Mouse (Mus musculus): ENCODE measurements around the gene Cstf3. TPM values are rescaled to one million over a fixed set of nuclear protein-coding genes. Genes with fewer than 3 reads are reported as not detected.

Gene Cstf3
- polyA plus RNA-seq, 1 experiment from 2014 or later = 65.7 TPM

DNA sequence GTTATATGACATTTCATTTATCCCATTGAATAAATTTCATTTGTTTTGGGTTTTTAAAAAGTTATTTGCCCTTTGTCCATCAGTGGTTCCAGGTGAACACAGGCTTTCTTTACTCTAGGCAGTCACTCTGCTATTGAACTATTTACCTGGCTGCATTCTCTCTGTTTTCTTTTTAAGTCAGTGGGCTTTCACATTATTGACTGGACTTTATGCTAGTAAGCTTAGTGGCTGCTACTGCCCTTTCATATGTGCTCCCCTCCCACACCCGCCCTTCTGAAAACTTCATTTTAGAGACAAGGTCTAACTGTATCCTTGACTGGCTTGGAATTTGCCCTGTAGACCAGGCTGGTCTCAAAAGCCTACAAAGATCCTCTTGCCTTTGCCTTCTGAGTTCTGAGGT is 15.2 kb downstream of the Cstf3 start:
- 90% methylated on average over 1 of the region's 1 CpGs for WGBS
- no peak overlapping the region for H3K4me3 ChIP-seq
- no peaks in the 10 kb centered on the region for H3K9me3 ChIP-seq
- H3K4me1 ChIP-seq = no peaks in the 10 kb centered on the region
- no peak overlapping the region for H3K27ac ChIP-seq
- no peak overlapping the region for H3K9ac ChIP-seq
- ATAC-seq (ENCODE audit: borderline replicate concordance, extremely low read depth, low FRiP score, low TSS enrichment) = no peak
- peaks cover 4% of the 10 kb centered on the region; the same call in 1 of the 2 replicates for H3K36me3 ChIP-seq
- H3K4me2 ChIP-seq = no peak overlapping the region
- no peaks in the 10 kb centered on the region for H3K27me3 ChIP-seq

DNA sequence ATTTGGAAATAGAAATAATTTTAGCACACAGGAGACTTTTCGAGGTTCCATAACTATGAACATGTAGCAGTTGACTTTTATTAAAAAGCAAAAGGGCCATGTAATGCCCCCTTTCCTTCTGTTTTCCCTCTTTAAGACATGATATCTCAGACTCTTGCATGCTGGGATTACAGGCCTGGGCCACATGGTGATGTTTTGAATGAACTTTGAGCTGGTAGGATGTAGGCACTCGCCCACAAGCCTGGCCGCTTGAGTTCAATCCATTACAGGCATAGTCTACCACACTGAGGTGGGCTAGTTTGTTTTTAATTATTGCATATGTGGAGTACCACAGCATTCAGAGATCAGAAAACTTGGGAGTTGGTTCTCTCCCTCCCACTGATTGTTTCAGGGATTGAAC is 24.5 kb downstream of the Cstf3 start:
- no peak overlapping the region for H3K4me3 ChIP-seq
- H3K27ac ChIP-seq = no peak overlapping the region
- no peak for ATAC-seq (ENCODE audit: borderline replicate concordance, extremely low read depth, low FRiP score, low TSS enrichment)
- H3K9ac ChIP-seq = no peak overlapping the region
- H3K9me3 ChIP-seq = no peaks in the 10 kb centered on the region
- WGBS = 96% methylated on average over 3 of the region's 3 CpGs
- H3K36me3 ChIP-seq = 0 out of 2 replicates have a peak, but pooled peaks cover 2% of the 10 kb centered on the region
- no peak overlapping the region for H3K4me2 ChIP-seq
- no peaks in the 10 kb centered on the region for H3K27me3 ChIP-seq
- H3K4me1 ChIP-seq = no peaks in the 10 kb centered on the region

DNA sequence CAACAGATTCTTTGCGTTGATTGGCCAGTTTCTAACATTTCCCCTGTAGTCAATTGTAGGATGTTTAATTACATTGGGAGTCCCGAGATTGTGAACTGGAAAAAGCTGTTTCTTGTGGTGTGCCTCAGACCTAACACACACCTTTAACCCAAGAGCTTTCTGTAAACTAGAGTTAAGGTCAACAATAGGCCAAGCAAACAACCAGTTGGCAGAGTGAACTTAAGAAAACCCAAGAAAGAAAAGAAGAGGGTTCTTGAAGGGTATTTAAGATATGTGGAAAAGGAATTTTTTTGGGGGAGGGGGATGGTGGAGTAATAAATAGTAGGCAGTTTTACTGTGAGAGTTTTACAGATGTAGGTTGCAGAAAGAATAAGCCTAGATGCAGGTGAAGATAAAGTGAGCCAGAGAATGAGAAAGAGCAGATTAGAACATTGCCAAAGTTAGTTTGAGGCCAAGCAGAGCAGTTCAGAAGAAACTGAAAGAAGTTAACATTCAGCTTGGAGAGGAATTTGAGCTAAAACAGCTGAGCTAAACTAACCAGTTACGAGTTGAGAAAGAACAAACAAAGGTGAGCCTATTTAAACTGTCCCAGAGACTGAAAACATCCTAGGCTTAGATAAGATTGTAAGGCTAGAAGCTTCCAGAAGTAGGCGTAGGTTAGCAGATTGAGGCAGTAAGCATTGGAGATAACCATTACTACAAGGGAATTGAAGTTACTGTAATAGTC is 25.8 kb downstream of the Cstf3 start:
- no peak overlapping the region for H3K4me2 ChIP-seq
- 0 out of 2 replicates have a peak, but pooled peaks cover 2% of the 10 kb centered on the region for H3K36me3 ChIP-seq
- 66% methylated on average over 4 of the region's 4 CpGs for WGBS
- no peak overlapping the region for H3K27ac ChIP-seq
- H3K27me3 ChIP-seq = no peaks in the 10 kb centered on the region
- H3K4me3 ChIP-seq = no peak overlapping the region
- no peaks in the 10 kb centered on the region for H3K4me1 ChIP-seq
- no peaks in the 10 kb centered on the region for H3K9me3 ChIP-seq
- no peak overlapping the region for H3K9ac ChIP-seq
- no peak for ATAC-seq (ENCODE audit: borderline replicate concordance, extremely low read depth, low FRiP score, low TSS enrichment)

DNA sequence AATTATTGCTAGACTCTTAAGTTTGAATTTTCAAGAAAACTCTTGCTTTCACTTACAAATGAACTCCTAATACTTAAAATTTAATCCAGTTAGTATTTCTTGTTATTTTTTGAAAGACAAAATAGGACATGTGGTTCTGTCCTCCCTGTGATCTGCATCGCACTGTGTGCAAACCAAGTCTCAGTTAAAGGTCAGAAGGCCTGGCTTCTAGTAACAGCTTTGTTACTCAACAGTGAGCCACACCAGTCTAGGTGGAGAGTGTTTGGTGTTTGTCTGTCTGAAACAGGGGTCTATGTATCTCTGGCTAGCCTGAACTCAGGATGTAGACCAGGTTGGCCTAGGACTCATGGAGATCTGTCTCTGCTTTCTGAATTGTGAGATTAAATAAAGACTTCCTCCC is 68.3 kb downstream of the Cstf3 start:
- no peak overlapping the region for H3K4me3 ChIP-seq
- no peaks in the 10 kb centered on the region for H3K9me3 ChIP-seq
- ATAC-seq (ENCODE audit: borderline replicate concordance, extremely low read depth, low FRiP score, low TSS enrichment) = no peak
- no peaks in the 10 kb centered on the region for H3K27me3 ChIP-seq
- no peak overlapping the region for H3K27ac ChIP-seq
- no peaks in the 10 kb centered on the region for H3K4me1 ChIP-seq
- no peak overlapping the region for H3K9ac ChIP-seq
- no peak overlapping the region for H3K4me2 ChIP-seq
- WGBS = 87% methylated on average over 1 of the region's 1 CpGs
- peaks cover 55% of the 10 kb centered on the region for H3K36me3 ChIP-seq

DNA sequence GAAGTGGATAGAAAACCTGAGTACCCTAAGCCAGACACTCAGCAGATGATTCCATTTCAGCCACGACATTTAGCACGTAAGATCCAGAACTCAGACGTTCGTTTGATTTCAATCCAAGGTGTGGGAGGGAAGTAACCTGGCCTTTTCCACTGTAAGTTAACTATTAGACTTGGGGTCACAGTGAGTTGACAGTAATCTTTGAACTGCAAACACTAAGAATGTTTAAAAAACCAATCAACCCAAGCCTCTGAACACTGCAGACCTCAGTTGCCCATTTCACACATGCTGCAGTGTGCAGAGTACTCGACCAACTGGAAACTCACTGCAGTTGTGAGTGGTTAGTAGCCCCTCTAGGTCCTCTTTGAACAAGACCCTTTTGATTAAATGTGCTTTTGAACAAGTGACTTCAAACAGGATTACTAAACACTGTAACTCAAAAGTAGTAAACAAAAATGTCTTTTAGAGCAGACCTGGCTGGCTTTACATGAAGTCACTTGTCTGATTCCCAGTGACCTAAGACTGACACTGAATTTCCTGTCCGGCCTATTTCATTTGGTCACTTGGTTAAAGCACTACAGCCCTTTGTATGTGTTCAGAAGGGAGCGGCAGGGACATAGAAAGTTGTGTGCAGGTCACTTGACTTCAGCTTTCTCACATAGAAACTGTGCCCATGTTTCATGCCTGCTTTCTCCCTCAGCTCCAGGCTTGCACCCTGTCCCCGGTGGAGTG is 73.2 kb downstream of the Cstf3 start:
- Histone ChIP-seq H3K9ac (no peak overlapping the region), H3K36me3 (peaks cover 54% of the 10 kb centered on the region), H3K4me1 (no peaks in the 10 kb centered on the region), H3K4me3 (no peak overlapping the region), H3K4me2 (no peak overlapping the region), H3K27me3 (no peaks in the 10 kb centered on the region), H3K9me3 (no peaks in the 10 kb centered on the region), H3K27ac (no peak overlapping the region)
- 64% methylated on average over 8 of the region's 8 CpGs for WGBS
- no peak for ATAC-seq (ENCODE audit: borderline replicate concordance, extremely low read depth, low FRiP score, low TSS enrichment)

DNA sequence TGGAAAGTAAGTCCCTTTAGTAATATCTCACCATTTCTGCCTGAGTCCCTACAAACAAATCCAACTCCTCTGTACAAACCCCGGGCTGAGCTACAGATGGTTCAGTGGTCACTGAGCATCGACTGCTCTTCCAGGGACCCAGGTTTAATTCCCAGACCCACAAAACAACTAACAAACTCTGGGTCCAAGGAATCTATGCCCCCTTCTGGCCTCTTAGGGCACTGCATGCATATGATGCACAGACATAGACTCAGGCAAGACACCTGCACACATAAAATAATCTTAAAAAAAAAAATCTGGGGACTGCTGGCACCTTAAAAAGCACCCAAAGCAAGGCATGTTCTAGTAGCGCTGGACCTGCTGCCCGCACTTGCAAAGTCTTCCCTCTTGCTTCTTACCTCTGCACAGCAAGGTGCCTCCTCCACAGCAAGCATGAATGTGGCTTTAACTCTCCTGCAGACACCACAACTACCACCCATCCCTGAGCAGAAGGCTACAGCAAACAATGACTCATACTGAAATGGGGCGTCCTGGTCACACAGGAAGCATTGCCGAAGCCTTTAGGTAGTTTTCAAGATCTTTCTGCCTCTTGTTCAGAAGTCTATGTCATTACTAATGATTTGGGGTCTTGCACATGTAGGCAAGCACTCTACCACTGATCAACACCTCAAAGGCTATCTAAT is 78.9 kb downstream of the Cstf3 start:
- no peaks in the 10 kb centered on the region for H3K9me3 ChIP-seq
- H3K27me3 ChIP-seq = no peaks in the 10 kb centered on the region
- H3K9ac ChIP-seq = no peak overlapping the region
- ATAC-seq (ENCODE audit: borderline replicate concordance, extremely low read depth, low FRiP score, low TSS enrichment) = no peak
- peaks cover 25% of the 10 kb centered on the region for H3K36me3 ChIP-seq
- H3K4me1 ChIP-seq = no peaks in the 10 kb centered on the region
- 84% methylated on average over 6 of the region's 6 CpGs for WGBS
- H3K4me3 ChIP-seq = no peak overlapping the region
- no peak overlapping the region for H3K27ac ChIP-seq
- H3K4me2 ChIP-seq = no peak overlapping the region

DNA sequence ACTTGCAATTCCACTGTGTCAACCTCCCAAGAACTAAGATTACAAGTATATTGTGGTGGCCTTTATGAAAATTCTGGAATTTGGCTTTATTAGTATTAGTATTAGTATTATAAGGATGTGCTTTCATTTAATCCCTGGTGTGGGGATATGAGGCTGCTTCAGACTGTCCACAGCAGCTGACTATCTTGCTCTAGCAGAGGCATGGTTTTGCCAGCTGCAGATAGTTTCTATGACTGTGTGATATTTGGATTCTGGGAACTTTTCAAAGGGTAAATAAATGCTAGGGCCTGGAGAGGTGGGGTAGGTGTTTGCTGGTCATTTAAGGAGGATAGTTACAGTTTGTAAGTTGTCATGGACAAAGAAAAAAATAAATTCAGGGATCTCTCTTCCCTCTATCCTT is 81.4 kb downstream of the Cstf3 start:
- Histone ChIP-seq H3K9ac (no peak overlapping the region), H3K36me3 (0 out of 2 replicates have a peak, but pooled peaks cover 2% of the 10 kb centered on the region), H3K9me3 (no peaks in the 10 kb centered on the region), H3K27ac (no peak overlapping the region), H3K4me2 (no peak overlapping the region), H3K27me3 (no peaks in the 10 kb centered on the region), H3K4me3 (no peak overlapping the region), H3K4me1 (no peaks in the 10 kb centered on the region)
- no peak for ATAC-seq (ENCODE audit: borderline replicate concordance, extremely low read depth, low FRiP score, low TSS enrichment)

DNA sequence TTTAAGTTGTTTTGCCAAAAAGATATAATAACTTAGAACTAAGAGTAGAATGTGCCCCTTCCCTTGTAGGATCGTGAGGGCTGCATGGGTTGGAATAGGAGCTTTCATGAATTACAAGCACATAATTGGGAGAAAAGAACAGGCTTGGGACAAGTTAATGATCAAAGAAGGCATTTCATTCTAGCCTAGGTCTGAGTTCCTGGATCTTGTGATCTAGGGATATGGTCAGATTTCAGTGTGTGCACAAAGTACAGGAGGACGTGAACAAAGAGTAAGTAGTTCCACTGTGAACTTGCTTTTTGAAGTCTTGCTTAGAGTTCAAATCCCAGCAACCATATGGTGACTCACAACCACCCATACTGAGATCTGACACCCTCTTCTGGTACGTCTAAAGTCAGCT is 87.0 kb downstream of the Cstf3 start:
- Histone ChIP-seq H3K4me2 (no peak overlapping the region), H3K9ac (no peak overlapping the region), H3K27me3 (no peaks in the 10 kb centered on the region), H3K9me3 (no peaks in the 10 kb centered on the region), H3K36me3 (no peaks in the 10 kb centered on the region), H3K4me1 (no peaks in the 10 kb centered on the region), H3K4me3 (no peak overlapping the region), H3K27ac (no peak overlapping the region)
- no peak for ATAC-seq (ENCODE audit: borderline replicate concordance, extremely low read depth, low FRiP score, low TSS enrichment)
- 62% methylated on average over 3 of the region's 3 CpGs for WGBS

DNA sequence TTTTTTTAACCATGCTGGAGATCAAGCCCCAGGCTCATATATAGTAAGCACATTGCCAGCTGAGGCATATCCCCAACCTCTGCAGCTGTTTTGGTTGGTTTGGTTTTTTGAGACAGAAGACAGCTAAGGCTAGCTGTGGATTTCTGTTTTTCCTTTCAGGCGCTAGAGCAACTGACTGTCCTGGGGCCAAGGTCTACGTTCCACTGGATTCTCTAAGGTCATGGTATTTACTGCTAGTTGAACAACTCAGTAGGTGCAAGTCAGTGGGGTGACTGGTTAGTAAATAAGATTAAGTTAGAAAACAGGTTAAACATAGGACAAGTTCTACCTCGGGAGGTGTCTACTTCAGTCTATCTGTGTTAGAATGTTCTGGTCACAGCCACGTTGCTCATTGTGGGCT is 94.4 kb downstream of the Cstf3 start:
- Histone ChIP-seq H3K27me3 (no peaks in the 10 kb centered on the region), H3K4me3 (no peak overlapping the region), H3K27ac (no peak overlapping the region), H3K4me1 (no peaks in the 10 kb centered on the region), H3K36me3 (no peaks in the 10 kb centered on the region), H3K9ac (no peak overlapping the region), H3K9me3 (no peaks in the 10 kb centered on the region), H3K4me2 (no peak overlapping the region)
- 88% methylated on average over 4 of the region's 4 CpGs for WGBS
- no peak for ATAC-seq (ENCODE audit: borderline replicate concordance, extremely low read depth, low FRiP score, low TSS enrichment)

DNA sequence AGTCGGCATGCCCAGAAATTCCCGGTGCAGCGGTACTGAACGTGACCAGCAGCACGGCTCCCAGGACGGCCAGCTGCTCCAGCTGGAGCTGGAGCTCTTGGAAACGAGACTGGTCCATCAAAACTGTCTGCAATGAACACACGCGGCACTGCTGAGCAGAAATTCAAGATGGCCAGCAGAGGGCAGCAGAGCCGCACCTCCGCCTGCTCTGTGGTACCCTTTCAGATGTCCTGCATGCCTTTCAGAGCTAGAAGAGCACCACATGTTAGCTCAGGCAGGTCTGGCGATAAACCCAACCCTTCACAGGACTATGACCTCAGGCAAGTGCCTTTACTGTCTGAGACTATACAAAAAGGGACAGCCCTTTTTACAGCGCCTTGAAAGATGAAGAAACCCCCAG is 95.1 kb downstream of the Cstf3 start:
- ATAC-seq (ENCODE audit: borderline replicate concordance, extremely low read depth, low FRiP score, low TSS enrichment) = peak; percentile 84
- Histone ChIP-seq H3K4me3 (no peak overlapping the region), H3K27ac (no peak overlapping the region), H3K4me1 (no peaks in the 10 kb centered on the region), H3K27me3 (no peaks in the 10 kb centered on the region), H3K9me3 (no peaks in the 10 kb centered on the region), H3K9ac (no peak overlapping the region), H3K36me3 (no peaks in the 10 kb centered on the region), H3K4me2 (peak overlapping the region; percentile 21; the same call in 1 of the 2 replicates)
- 5% methylated on average over 13 of the region's 13 CpGs for WGBS

DNA sequence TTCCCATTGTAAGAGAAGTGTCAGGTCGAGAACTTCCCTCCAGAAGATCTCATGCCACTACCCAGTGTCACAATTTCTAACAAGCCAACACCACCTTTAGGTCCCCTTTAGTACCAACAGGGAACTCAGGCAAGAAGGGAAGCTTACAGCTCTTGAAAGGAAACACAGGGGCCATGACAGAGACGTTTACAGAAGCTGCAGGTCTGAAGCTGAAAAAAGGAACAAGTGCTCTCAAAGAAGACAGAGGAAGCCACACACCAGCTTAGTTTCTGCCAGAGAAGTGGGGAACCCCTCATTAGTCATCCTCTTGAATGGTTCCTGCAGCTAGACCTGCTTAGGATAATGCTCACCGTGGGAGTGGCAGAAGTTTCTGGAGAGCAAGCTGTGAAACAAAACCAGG is 96.9 kb downstream of the Cstf3 start:
- Histone ChIP-seq H3K4me1 (no peaks in the 10 kb centered on the region), H3K27ac (no peak overlapping the region), H3K9me3 (no peaks in the 10 kb centered on the region), H3K27me3 (no peaks in the 10 kb centered on the region), H3K9ac (no peak overlapping the region), H3K4me2 (no peak overlapping the region), H3K4me3 (no peak overlapping the region), H3K36me3 (no peaks in the 10 kb centered on the region)
- ATAC-seq (ENCODE audit: borderline replicate concordance, extremely low read depth, low FRiP score, low TSS enrichment) = no peak
- WGBS = 54% methylated on average over 3 of the region's 3 CpGs

DNA sequence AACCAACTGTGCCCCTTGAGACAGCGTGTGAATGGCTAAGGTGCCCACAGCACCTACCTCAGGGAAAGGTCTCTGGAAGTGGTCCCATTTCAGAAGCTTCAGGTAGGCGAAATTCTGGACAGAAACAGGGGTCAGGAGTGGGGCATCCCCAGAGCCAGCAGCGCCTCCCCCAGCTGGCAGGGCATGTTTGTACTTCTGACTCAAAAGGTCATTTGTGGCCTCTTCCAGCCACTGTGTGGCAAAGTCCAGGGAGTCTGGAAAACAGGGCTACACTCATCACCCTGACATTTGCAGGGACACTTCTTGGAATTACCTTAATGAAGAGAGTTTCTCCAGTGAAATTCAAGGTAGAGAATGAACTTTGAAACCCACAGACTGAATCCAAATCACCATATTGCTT is 98.0 kb downstream of the Cstf3 start:
- Histone ChIP-seq H3K27me3 (no peaks in the 10 kb centered on the region), H3K27ac (no peak overlapping the region), H3K4me1 (no peaks in the 10 kb centered on the region), H3K4me2 (no peak overlapping the region), H3K9ac (no peak overlapping the region), H3K9me3 (no peaks in the 10 kb centered on the region), H3K36me3 (no peaks in the 10 kb centered on the region), H3K4me3 (no peak overlapping the region)
- 66% methylated on average over 3 of the region's 3 CpGs for WGBS
- no peak for ATAC-seq (ENCODE audit: borderline replicate concordance, extremely low read depth, low FRiP score, low TSS enrichment)
